Mouse (Mus musculus): ENCODE data around the gene Rora. TPM values are rescaled to one million over a fixed set of nuclear protein-coding genes. Genes with fewer than 3 reads are reported as not detected.

Rora gene
- polyA plus RNA-seq, 1 experiment from 2014 or later, result 4.3 TPM

GRCm38 (mm10) chr9:69036296-69036695 is 382.7 kb downstream of the Rora start:
- no peaks in the 10 kb centered on the region for H3K27me3 ChIP-seq (ENCODE audit: control insufficient read depth, insufficient read depth, low read length)
- no peak for ATAC-seq (ENCODE audit: low FRiP score)
- no peaks in the 10 kb centered on the region for H3K9me3 ChIP-seq (ENCODE audit: control insufficient read depth, low read length)
- H3K9ac ChIP-seq (ENCODE audit: low read length), result no peak overlapping the region
- H3K4me2 ChIP-seq, result no peak overlapping the region
- H3K27ac ChIP-seq (ENCODE audit: low read depth, low read length), result no peak overlapping the region
- DNase-seq (ENCODE audit: low spot score, missing footprints), result no peak
- WGBS, result 52% methylated on average over 3 of the region's 3 CpGs
- no peaks in the 10 kb centered on the region for H3K36me3 ChIP-seq (ENCODE audit: control insufficient read depth, insufficient read depth, low read length)
- no peak overlapping the region for H3K4me3 ChIP-seq (ENCODE audit: low read depth, low read length)
- no peaks in the 10 kb centered on the region for H3K4me1 ChIP-seq (ENCODE audit: control insufficient read depth, insufficient read depth, low read length)

- 87% methylated on average over 8 of the region's 8 CpGs for WGBS
- H3K36me3 ChIP-seq (ENCODE audit: control insufficient read depth, insufficient read depth, low read length), result no peaks in the 10 kb centered on the region
- peaks cover 4% of the 10 kb centered on the region; the same call in 1 of the 2 replicates for H3K9me3 ChIP-seq (ENCODE audit: control insufficient read depth, low read length)
- DNase-seq (ENCODE audit: low spot score, missing footprints), result no peak
- H3K4me2 ChIP-seq, result no peak overlapping the region
- H3K4me1 ChIP-seq (ENCODE audit: control insufficient read depth, insufficient read depth, low read length), result no peaks in the 10 kb centered on the region
- H3K27ac ChIP-seq (ENCODE audit: low read depth, low read length), result no peak overlapping the region
- no peaks in the 10 kb centered on the region for H3K27me3 ChIP-seq (ENCODE audit: control insufficient read depth, insufficient read depth, low read length)
- H3K9ac ChIP-seq (ENCODE audit: low read length), result no peak overlapping the region
- no peak for ATAC-seq (ENCODE audit: low FRiP score)
- no peak overlapping the region for H3K4me3 ChIP-seq (ENCODE audit: low read depth, low read length)
Measured at GRCm38 (mm10) chr9:69043920-69044613, 390.5 kb downstream of the Rora start.

DNA sequence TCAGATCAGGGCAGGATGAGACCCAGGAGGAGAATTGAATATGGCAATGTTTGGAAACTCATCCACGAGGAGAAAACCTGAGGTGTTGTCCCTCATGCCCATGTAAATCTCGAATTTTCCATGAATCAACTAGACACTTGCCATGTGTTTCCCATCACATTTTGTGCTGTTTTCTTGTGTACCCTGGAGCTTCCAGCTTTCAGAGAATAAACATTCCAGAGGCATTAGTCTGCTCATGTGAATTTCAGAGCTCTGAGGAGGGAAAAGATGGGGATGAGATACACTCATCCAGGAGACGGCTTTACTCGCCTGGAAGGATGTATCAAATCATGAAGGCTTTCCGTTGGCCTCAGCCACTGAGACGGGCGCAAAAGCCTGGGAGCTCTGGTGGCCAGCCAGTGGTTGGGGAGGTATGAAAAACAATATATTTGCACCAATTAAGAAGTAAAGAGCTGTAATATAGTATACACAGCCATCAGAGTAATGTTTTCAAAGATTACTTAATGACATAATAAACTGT is 391.1 kb downstream of the Rora start:
- Histone ChIP-seq H3K4me3 (ENCODE audit: low read depth, low read length) (no peak overlapping the region), H3K36me3 (ENCODE audit: control insufficient read depth, insufficient read depth, low read length) (no peaks in the 10 kb centered on the region), H3K4me1 (ENCODE audit: control insufficient read depth, insufficient read depth, low read length) (no peaks in the 10 kb centered on the region), H3K27me3 (ENCODE audit: control insufficient read depth, insufficient read depth, low read length) (no peaks in the 10 kb centered on the region), H3K4me2 (no peak overlapping the region), H3K27ac (ENCODE audit: low read depth, low read length) (no peak overlapping the region), H3K9ac (ENCODE audit: low read length) (no peak overlapping the region), H3K9me3 (ENCODE audit: control insufficient read depth, low read length) (peaks cover 4% of the 10 kb centered on the region; the same call in 1 of the 2 replicates)
- DNase-seq (ENCODE audit: low spot score, missing footprints) (no peak), ATAC-seq (ENCODE audit: low FRiP score) (no peak)
- 93% methylated on average over 7 of the region's 7 CpGs for WGBS

GRCm38 (mm10) chr9:69045908-69046307 is 392.3 kb downstream of the Rora start:
- Histone ChIP-seq H3K4me3 (ENCODE audit: low read depth, low read length) (no peak overlapping the region), H3K27ac (ENCODE audit: low read depth, low read length) (no peak overlapping the region), H3K4me1 (ENCODE audit: control insufficient read depth, insufficient read depth, low read length) (no peaks in the 10 kb centered on the region), H3K9me3 (ENCODE audit: control insufficient read depth, low read length) (peaks cover 4% of the 10 kb centered on the region; the same call in 1 of the 2 replicates), H3K27me3 (ENCODE audit: control insufficient read depth, insufficient read depth, low read length) (no peaks in the 10 kb centered on the region), H3K4me2 (no peak overlapping the region), H3K9ac (ENCODE audit: low read length) (no peak overlapping the region), H3K36me3 (ENCODE audit: control insufficient read depth, insufficient read depth, low read length) (no peaks in the 10 kb centered on the region)
- WGBS, result 89% methylated on average over 8 of the region's 8 CpGs
- DNase-seq (ENCODE audit: low spot score, missing footprints) (no peak), ATAC-seq (ENCODE audit: low FRiP score) (no peak)

GRCm38 (mm10) chr9:69050856-69051255 is 397.3 kb downstream of the Rora start:
- no peaks in the 10 kb centered on the region for H3K27me3 ChIP-seq (ENCODE audit: control insufficient read depth, insufficient read depth, low read length)
- no peaks in the 10 kb centered on the region for H3K4me1 ChIP-seq (ENCODE audit: control insufficient read depth, insufficient read depth, low read length)
- no peak overlapping the region for H3K9ac ChIP-seq (ENCODE audit: low read length)
- H3K27ac ChIP-seq (ENCODE audit: low read depth, low read length), result no peak overlapping the region
- H3K4me2 ChIP-seq, result no peak overlapping the region
- H3K9me3 ChIP-seq (ENCODE audit: control insufficient read depth, low read length), result no peaks in the 10 kb centered on the region
- no peak overlapping the region for H3K4me3 ChIP-seq (ENCODE audit: low read depth, low read length)
- WGBS, result 86% methylated on average over 8 of the region's 8 CpGs
- ATAC-seq (ENCODE audit: low FRiP score), result no peak
- H3K36me3 ChIP-seq (ENCODE audit: control insufficient read depth, insufficient read depth, low read length), result no peaks in the 10 kb centered on the region
- DNase-seq (ENCODE audit: low spot score, missing footprints), result no peak

- ATAC-seq (ENCODE audit: low FRiP score) (no peak), DNase-seq (ENCODE audit: low spot score, missing footprints) (no peak)
- H3K27ac ChIP-seq (ENCODE audit: low read depth, low read length), result no peak overlapping the region
- H3K27me3 ChIP-seq (ENCODE audit: control insufficient read depth, insufficient read depth, low read length), result no peaks in the 10 kb centered on the region
- WGBS, result 92% methylated on average over 5 of the region's 5 CpGs
- H3K4me2 ChIP-seq, result no peak overlapping the region
- no peak overlapping the region for H3K4me3 ChIP-seq (ENCODE audit: low read depth, low read length)
- no peaks in the 10 kb centered on the region for H3K4me1 ChIP-seq (ENCODE audit: control insufficient read depth, insufficient read depth, low read length)
- no peak overlapping the region for H3K9ac ChIP-seq (ENCODE audit: low read length)
- no peaks in the 10 kb centered on the region for H3K36me3 ChIP-seq (ENCODE audit: control insufficient read depth, insufficient read depth, low read length)
- no peaks in the 10 kb centered on the region for H3K9me3 ChIP-seq (ENCODE audit: control insufficient read depth, low read length)
Measured at GRCm38 (mm10) chr9:69051890-69052289, 398.3 kb downstream of the Rora start.

GRCm38 (mm10) chr9:69055302-69055701 is 401.7 kb downstream of the Rora start:
- WGBS, result 93% methylated on average over 5 of the region's 5 CpGs
- DNase-seq (ENCODE audit: low spot score, missing footprints) (no peak), ATAC-seq (ENCODE audit: low FRiP score) (no peak)
- Histone ChIP-seq H3K4me3 (ENCODE audit: low read depth, low read length) (no peak overlapping the region), H3K4me1 (ENCODE audit: control insufficient read depth, insufficient read depth, low read length) (no peaks in the 10 kb centered on the region), H3K27me3 (ENCODE audit: control insufficient read depth, insufficient read depth, low read length) (no peaks in the 10 kb centered on the region), H3K9ac (ENCODE audit: low read length) (no peak overlapping the region), H3K36me3 (ENCODE audit: control insufficient read depth, insufficient read depth, low read length) (no peaks in the 10 kb centered on the region), H3K4me2 (no peak overlapping the region), H3K27ac (ENCODE audit: low read depth, low read length) (no peak overlapping the region), H3K9me3 (ENCODE audit: control insufficient read depth, low read length) (no peaks in the 10 kb centered on the region)

DNA sequence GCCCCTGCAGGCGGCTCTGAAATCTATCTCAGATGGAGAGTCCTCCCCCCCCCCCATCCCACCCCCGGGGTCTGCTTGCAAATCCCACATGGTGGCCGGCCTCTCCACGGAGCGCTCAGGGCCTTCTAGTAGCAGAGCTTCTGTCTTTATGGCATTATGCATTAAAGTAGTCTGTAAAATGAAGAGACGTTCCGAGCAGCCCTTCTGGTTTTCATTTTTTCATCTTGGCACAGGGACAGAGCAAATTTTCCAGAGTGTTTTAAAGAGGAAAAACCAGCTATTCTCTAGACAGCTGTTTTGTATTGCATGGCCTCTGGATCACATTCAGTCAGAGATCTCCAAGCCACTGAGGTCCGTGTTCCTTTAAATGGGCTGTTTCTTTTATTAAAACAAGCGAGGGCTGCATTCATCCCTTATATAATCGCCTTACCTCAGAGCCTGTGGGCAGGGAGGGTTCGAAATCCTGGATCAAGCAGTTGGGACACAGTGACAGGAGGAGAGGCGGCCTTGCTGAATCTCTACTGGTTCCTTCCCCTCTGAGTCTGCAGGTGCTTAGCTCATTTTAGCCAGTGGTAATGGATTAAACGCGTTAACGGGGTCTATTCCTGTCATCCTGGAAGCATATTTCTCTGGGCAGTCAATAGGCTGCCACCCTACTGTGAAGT is 417.7 kb downstream of the Rora start:
- H3K4me3 ChIP-seq (ENCODE audit: low read depth, low read length), result no peak overlapping the region
- H3K4me2 ChIP-seq, result no peak overlapping the region
- no peaks in the 10 kb centered on the region for H3K36me3 ChIP-seq (ENCODE audit: control insufficient read depth, insufficient read depth, low read length)
- no peak overlapping the region for H3K27ac ChIP-seq (ENCODE audit: low read depth, low read length)
- no peaks in the 10 kb centered on the region for H3K27me3 ChIP-seq (ENCODE audit: control insufficient read depth, insufficient read depth, low read length)
- ATAC-seq (ENCODE audit: low FRiP score) (no peak), DNase-seq (ENCODE audit: low spot score, missing footprints) (no peak)
- H3K9ac ChIP-seq (ENCODE audit: low read length), result no peak overlapping the region
- 66% methylated on average over 15 of the region's 15 CpGs for WGBS
- no peaks in the 10 kb centered on the region for H3K4me1 ChIP-seq (ENCODE audit: control insufficient read depth, insufficient read depth, low read length)
- no peaks in the 10 kb centered on the region for H3K9me3 ChIP-seq (ENCODE audit: control insufficient read depth, low read length)

- no peak overlapping the region for H3K4me2 ChIP-seq
- H3K9me3 ChIP-seq (ENCODE audit: control insufficient read depth, low read length), result no peaks in the 10 kb centered on the region
- WGBS, result 87% methylated on average over 7 of the region's 7 CpGs
- no peaks in the 10 kb centered on the region for H3K27me3 ChIP-seq (ENCODE audit: control insufficient read depth, insufficient read depth, low read length)
- no peak overlapping the region for H3K4me3 ChIP-seq (ENCODE audit: low read depth, low read length)
- no peak for DNase-seq (ENCODE audit: low spot score, missing footprints)
- H3K9ac ChIP-seq (ENCODE audit: low read length), result no peak overlapping the region
- H3K27ac ChIP-seq (ENCODE audit: low read depth, low read length), result no peak overlapping the region
- ATAC-seq (ENCODE audit: low FRiP score), result no peak
- no peaks in the 10 kb centered on the region for H3K4me1 ChIP-seq (ENCODE audit: control insufficient read depth, insufficient read depth, low read length)
- H3K36me3 ChIP-seq (ENCODE audit: control insufficient read depth, insufficient read depth, low read length), result no peaks in the 10 kb centered on the region
Measured at GRCm38 (mm10) chr9:69073271-69073670, 419.7 kb downstream of the Rora start.

Measured in midbrain, embryonic 11.5 days (tissue).